Mouse (Mus musculus) C2C12 (cell line): ENCODE data around the gene Gpc2.

Experiments
- CTCF ChIP-seq: IDR thresholded peaks from one replicate; pipeline ENCODE4 v1.5.1; 2011; ENCODE audit not compliant: control insufficient read depth, insufficient read depth, insufficient read length
- MAX ChIP-seq: IDR thresholded peaks from one replicate; pipeline ENCODE4 v1.6.1; 2011; ENCODE audit warnings: mild to moderate bottlenecking, control low read depth

DNA sequence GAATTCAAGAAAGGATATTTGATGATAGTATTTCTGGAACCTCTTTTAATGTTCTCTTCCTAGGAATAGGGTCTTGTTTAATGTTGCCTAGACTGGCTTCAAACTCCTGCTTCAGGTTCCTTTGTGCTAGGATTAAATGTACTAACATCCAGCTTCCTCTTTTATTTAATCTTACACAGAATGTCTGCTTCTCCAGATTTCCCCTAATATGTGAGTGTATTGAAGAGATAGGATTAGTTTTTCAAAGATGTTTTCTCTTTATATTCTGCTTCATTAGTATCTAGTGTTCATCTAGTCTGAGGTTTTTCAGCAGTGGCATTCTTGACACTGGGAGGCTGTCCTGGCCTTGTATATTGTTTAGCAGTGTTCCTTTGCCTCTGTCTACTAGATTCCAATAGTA lies 14.4 kb upstream of the Gpc2 start:
- TF ChIP-seq CTCF = no peak
- no peak for TF ChIP-seq MAX
